Mouse (Mus musculus): Measurements from ENCODE around the gene 4930404N11Rik. TPM values are rescaled to one million over a fixed set of nuclear protein-coding genes. Genes with fewer than 3 reads are reported as not detected.

The 4930404N11Rik gene
- polyA plus RNA-seq, 1 experiment from 2014 or later = 0.94 TPM

GRCm38 (mm10) chr10:81407539-81408423 lies 42.2 kb upstream of the 4930404N11Rik start:
- Histone ChIP-seq H3K27ac (ENCODE audit: low read depth) (peak overlapping the region; percentile 64), H3K9ac (replicated peaks) (no peak overlapping the region; the same call in none of the 2 replicates), H3K4me2 (ENCODE audit: low read depth, low read length) (peak overlapping the region; percentile 65), H3K36me3 (replicated peaks; ENCODE audit: insufficient read depth, low read length) (peaks cover 13% of the 10 kb centered on the region; the same call in 1 of the 2 replicates), H3K4me1 (ENCODE audit: insufficient read depth) (peaks cover 56% of the 10 kb centered on the region), H3K27me3 (ENCODE audit: insufficient read depth, low read length) (peaks cover 4% of the 10 kb centered on the region; the same call in 1 of the 2 replicates), H3K4me3 (ENCODE audit: low read depth, low read length) (peak overlapping the region; percentile 34), H3K9me3 (ENCODE audit: low read length) (no peaks in the 10 kb centered on the region)
- TF ChIP-seq CTCF (IDR thresholded peaks at IDR 0.05; ENCODE audit: low read depth) (peak; percentile 18; the same call in 1 of the 2 replicates), EP300 (IDR thresholded peaks at IDR 0.05; ENCODE audit: low read depth) (no peak)
- 20% methylated on average over 31 of the region's 31 CpGs for WGBS (ENCODE audit: insufficient replicate concordance)
- ATAC-seq (peak; percentile 51), DNase-seq (peak; percentile 83)

GRCm38 (mm10) chr10:81406504-81407440 lies 41.2 kb upstream of the 4930404N11Rik start:
- peak overlapping the region; percentile 34 for H3K4me3 ChIP-seq (ENCODE audit: low read depth, low read length)
- TF ChIP-seq CTCF (IDR thresholded peaks at IDR 0.05; ENCODE audit: low read depth) (no peak), EP300 (IDR thresholded peaks at IDR 0.05; ENCODE audit: low read depth) (no peak)
- peak overlapping the region; percentile 2; the same call in 1 of the 2 replicates for H3K27ac ChIP-seq (ENCODE audit: low read depth)
- H3K9me3 ChIP-seq (ENCODE audit: low read length) = no peaks in the 10 kb centered on the region
- WGBS (ENCODE audit: insufficient replicate concordance) = 34% methylated on average over 24 of the region's 24 CpGs
- DNase-seq (no peak), ATAC-seq (no peak)
- peaks cover 4% of the 10 kb centered on the region; the same call in 1 of the 2 replicates for H3K27me3 ChIP-seq (ENCODE audit: insufficient read depth, low read length)
- no peak overlapping the region; the same call in 1 of the 2 replicates for H3K9ac ChIP-seq (replicated peaks)
- peaks cover 52% of the 10 kb centered on the region for H3K4me1 ChIP-seq (ENCODE audit: insufficient read depth)
- peaks cover 13% of the 10 kb centered on the region; the same call in 1 of the 2 replicates for H3K36me3 ChIP-seq (replicated peaks; ENCODE audit: insufficient read depth, low read length)
- H3K4me2 ChIP-seq (ENCODE audit: low read depth, low read length) = peak overlapping the region; percentile 65

- Histone ChIP-seq H3K4me2 (ENCODE audit: low read depth, low read length) (no peak overlapping the region), H3K4me3 (ENCODE audit: low read depth, low read length) (no peak overlapping the region), H3K36me3 (replicated peaks; ENCODE audit: insufficient read depth, low read length) (peaks cover 15% of the 10 kb centered on the region; the same call in 1 of the 2 replicates), H3K9ac (replicated peaks) (no peak overlapping the region), H3K4me1 (ENCODE audit: insufficient read depth) (peaks cover 48% of the 10 kb centered on the region), H3K27ac (ENCODE audit: low read depth) (0 out of 2 replicates have a peak overlapping the region, but pooled peaks have one; percentile 39), H3K9me3 (ENCODE audit: low read length) (no peaks in the 10 kb centered on the region), H3K27me3 (ENCODE audit: insufficient read depth, low read length) (peaks cover 4% of the 10 kb centered on the region; the same call in 1 of the 2 replicates)
- DNase-seq (peak; percentile 78), ATAC-seq (no peak)
- TF ChIP-seq CTCF (IDR thresholded peaks at IDR 0.05; ENCODE audit: low read depth) = peak; percentile 84
- TF ChIP-seq EP300 (IDR thresholded peaks at IDR 0.05; ENCODE audit: low read depth) = no peak
- WGBS (ENCODE audit: insufficient replicate concordance) = 47% methylated on average over 13 of the region's 13 CpGs
Measured at GRCm38 (mm10) chr10:81405588-81406201, 40.1 kb upstream of the 4930404N11Rik start.

GRCm38 (mm10) chr10:81404720-81405119 lies 39.1 kb upstream of the 4930404N11Rik start:
- ATAC-seq (no peak), DNase-seq (no peak)
- Histone ChIP-seq H3K27me3 (ENCODE audit: insufficient read depth, low read length) (peaks cover 4% of the 10 kb centered on the region; the same call in 1 of the 2 replicates), H3K36me3 (replicated peaks; ENCODE audit: insufficient read depth, low read length) (peaks cover 24% of the 10 kb centered on the region), H3K4me3 (ENCODE audit: low read depth, low read length) (no peak overlapping the region), H3K27ac (ENCODE audit: low read depth) (peak overlapping the region; percentile 39), H3K9ac (replicated peaks) (no peak overlapping the region), H3K4me1 (ENCODE audit: insufficient read depth) (peaks cover 40% of the 10 kb centered on the region), H3K9me3 (ENCODE audit: low read length) (no peaks in the 10 kb centered on the region), H3K4me2 (ENCODE audit: low read depth, low read length) (peak overlapping the region; percentile 40)
- 32% methylated on average over 17 of the region's 18 CpGs for WGBS (ENCODE audit: insufficient replicate concordance)
- TF ChIP-seq EP300 (IDR thresholded peaks at IDR 0.05; ENCODE audit: low read depth) (no peak), CTCF (IDR thresholded peaks at IDR 0.05; ENCODE audit: low read depth) (no peak)

GRCm38 (mm10) chr10:81404082-81404481 lies 38.5 kb upstream of the 4930404N11Rik start:
- H3K9ac ChIP-seq (replicated peaks) = no peak overlapping the region
- peaks cover 31% of the 10 kb centered on the region for H3K36me3 ChIP-seq (replicated peaks; ENCODE audit: insufficient read depth, low read length)
- peaks cover 4% of the 10 kb centered on the region; the same call in 1 of the 2 replicates for H3K27me3 ChIP-seq (ENCODE audit: insufficient read depth, low read length)
- no peak overlapping the region for H3K27ac ChIP-seq (ENCODE audit: low read depth)
- H3K4me3 ChIP-seq (ENCODE audit: low read depth, low read length) = no peak overlapping the region
- ATAC-seq (no peak), DNase-seq (no peak)
- TF ChIP-seq EP300 (IDR thresholded peaks at IDR 0.05; ENCODE audit: low read depth) = no peak
- no peak for TF ChIP-seq CTCF (IDR thresholded peaks at IDR 0.05; ENCODE audit: low read depth)
- peak overlapping the region; percentile 40; the same call in 1 of the 2 replicates for H3K4me2 ChIP-seq (ENCODE audit: low read depth, low read length)
- WGBS (ENCODE audit: insufficient replicate concordance) = 55% methylated on average over 9 of the region's 9 CpGs
- peaks cover 35% of the 10 kb centered on the region for H3K4me1 ChIP-seq (ENCODE audit: insufficient read depth)
- H3K9me3 ChIP-seq (ENCODE audit: low read length) = no peaks in the 10 kb centered on the region
